Mouse (Mus musculus) kidney, embryonic 15.5 days (tissue): ENCODE measurements at regions not wholly inside any gene's neighbourhood (a gene's known extent, or its start where the extent isn't known, plus 50 kb on each side); places are given as distances from the start of the nearest gene placed in this dataset.
"Not testable (repeated sequence)": the region's sequence is repeated elsewhere in the genome, so short reads cannot be mapped to it uniquely, and the experiment has no call there.

Experiments used
- ATAC-seq: fragments of 200-750 bp; cut with Nextera tagmentation; replicated peaks from 2 replicates; pipeline ENCODE4 v1.8.0; 2017; ENCODE audit warnings: moderate TSS enrichment; ENCODE audit not compliant: low FRiP score
- H3K27ac ChIP-seq: fragments of 300-500 bp; sonication (generic); 2 replicates; pipeline ENCODE4 v1.5.1; 2015; ENCODE audit warnings: mild to moderate bottlenecking, inconsistent platforms
- H3K27me3 ChIP-seq: fragments of 300-500 bp; sonication (generic); 2 replicates; pipeline ENCODE4 v1.6.1; 2015; ENCODE audit warnings: inconsistent platforms
- H3K36me3 ChIP-seq: fragments of 300-500 bp; sonication (generic); 2 replicates; pipeline ENCODE4 v1.6.1; 2015; ENCODE audit warnings: inconsistent platforms
- H3K4me1 ChIP-seq: fragments of 300-500 bp; sonication (generic); 2 replicates; pipeline ENCODE4 v1.6.1; 2015; ENCODE audit warnings: inconsistent platforms
- H3K4me2 ChIP-seq: fragments of 300-500 bp; sonication (generic); 2 replicates; pipeline ENCODE4 v1.6.1; 2015; ENCODE audit warnings: moderate library complexity, mild to moderate bottlenecking, inconsistent platforms
- H3K4me3 ChIP-seq: fragments of 300-500 bp; sonication (generic); replicated peaks from 2 replicates; pipeline ENCODE4 v1.5.1; 2015; ENCODE audit warnings: mild to moderate bottlenecking, inconsistent platforms
- H3K9ac ChIP-seq: fragments of 300-500 bp; sonication (generic); 2 replicates; pipeline ENCODE4 v1.6.1; 2015; ENCODE audit warnings: mild to moderate bottlenecking, inconsistent platforms
- H3K9me3 ChIP-seq: fragments of 300-500 bp; sonication (generic); replicated peaks from 2 replicates; pipeline ENCODE4 v1.6.1; 2016; ENCODE audit warnings: inconsistent platforms
- whole genome bisulfite sequencing: fragments of 180-500 bp; shearing (Covaris S2); methylation state at CpG from one replicate; pipeline ENCODE4 v1.1.7; 2015; ENCODE audit warnings: mixed read lengths; 5-methylcytosine and 5-hydroxymethylcytosine counted together

- ATAC-seq = peak; percentile 6; the same call in 1 of the 2 replicates
- Histone ChIP-seq H3K36me3 (no peaks in the 10 kb centered on the region), H3K9me3 (no peaks in the 10 kb centered on the region), H3K4me3 (no peak overlapping the region), H3K4me2 (no peak overlapping the region), H3K27me3 (no peaks in the 10 kb centered on the region), H3K4me1 (no peaks in the 10 kb centered on the region), H3K9ac (no peak overlapping the region), H3K27ac (no peak overlapping the region)
- 87% methylated on average over 11 of the region's 11 CpGs for WGBS
Measured at GRCm38 (mm10) chr6:24384193-24384888, 130.5 kb downstream of the Iqub start.

- no peaks in the 10 kb centered on the region for H3K27me3 ChIP-seq
- no peak for ATAC-seq
- no peaks in the 10 kb centered on the region for H3K4me1 ChIP-seq
- H3K36me3 ChIP-seq = no peaks in the 10 kb centered on the region
- WGBS = 37% methylated on average over 2 of the region's 2 CpGs
- no peak overlapping the region for H3K4me2 ChIP-seq
- H3K9me3 ChIP-seq = no peaks in the 10 kb centered on the region
- no peak overlapping the region for H3K4me3 ChIP-seq
- H3K9ac ChIP-seq = no peak overlapping the region
- H3K27ac ChIP-seq = no peak overlapping the region
Measured at GRCm38 (mm10) chr6:24379859-24380258, 135.0 kb downstream of the Iqub start.

GRCm38 (mm10) chr6:24376728-24377127 is 138.1 kb downstream of the Iqub start:
- H3K9ac ChIP-seq = no peak overlapping the region
- no peaks in the 10 kb centered on the region for H3K27me3 ChIP-seq
- no peaks in the 10 kb centered on the region for H3K9me3 ChIP-seq
- no peak overlapping the region for H3K4me3 ChIP-seq
- ATAC-seq = no peak
- H3K27ac ChIP-seq = no peak overlapping the region
- no peaks in the 10 kb centered on the region for H3K36me3 ChIP-seq
- 85% methylated on average over 4 of the region's 4 CpGs for WGBS
- no peak overlapping the region for H3K4me2 ChIP-seq
- H3K4me1 ChIP-seq = no peaks in the 10 kb centered on the region

- Histone ChIP-seq H3K27ac (no peak overlapping the region), H3K36me3 (no peaks in the 10 kb centered on the region), H3K4me2 (no peak overlapping the region), H3K27me3 (no peaks in the 10 kb centered on the region), H3K9ac (no peak overlapping the region), H3K9me3 (no peaks in the 10 kb centered on the region), H3K4me1 (no peaks in the 10 kb centered on the region), H3K4me3 (no peak overlapping the region)
- 87% methylated on average over 6 of the region's 6 CpGs for WGBS
- no peak for ATAC-seq
Measured at GRCm38 (mm10) chr6:24373161-24373560, 141.7 kb downstream of the Iqub start.

GRCm38 (mm10) chr6:24371680-24372079 is 143.2 kb downstream of the Iqub start:
- H3K27me3 ChIP-seq = no peaks in the 10 kb centered on the region
- 51% methylated on average over 1 of the region's 1 CpGs for WGBS
- no peaks in the 10 kb centered on the region for H3K4me1 ChIP-seq
- no peak overlapping the region for H3K9ac ChIP-seq
- no peak overlapping the region for H3K27ac ChIP-seq
- H3K4me2 ChIP-seq = no peak overlapping the region
- H3K9me3 ChIP-seq = no peaks in the 10 kb centered on the region
- peak; percentile 79 for ATAC-seq
- H3K36me3 ChIP-seq = no peaks in the 10 kb centered on the region
- no peak overlapping the region for H3K4me3 ChIP-seq

GRCm38 (mm10) chr6:24350882-24351281 is 164.0 kb downstream of the Iqub start:
- H3K27ac ChIP-seq = no peak overlapping the region
- WGBS = 16% methylated on average over 5 of the region's 5 CpGs
- H3K4me3 ChIP-seq = no peak overlapping the region
- peaks cover 16% of the 10 kb centered on the region for H3K4me1 ChIP-seq
- no peak overlapping the region for H3K4me2 ChIP-seq
- H3K36me3 ChIP-seq = no peaks in the 10 kb centered on the region
- H3K9ac ChIP-seq = no peak overlapping the region
- peak; percentile 72 for ATAC-seq
- no peaks in the 10 kb centered on the region for H3K27me3 ChIP-seq
- no peaks in the 10 kb centered on the region for H3K9me3 ChIP-seq

- peak overlapping the region; percentile 44 for H3K4me2 ChIP-seq
- no peak overlapping the region for H3K9ac ChIP-seq
- H3K36me3 ChIP-seq = no peaks in the 10 kb centered on the region
- H3K27me3 ChIP-seq = no peaks in the 10 kb centered on the region
- H3K9me3 ChIP-seq = no peaks in the 10 kb centered on the region
- peak overlapping the region; percentile 84 for H3K27ac ChIP-seq
- WGBS = 33% methylated on average over 8 of the region's 8 CpGs
- H3K4me3 ChIP-seq = 0 out of 2 replicates have a peak overlapping the region, but pooled peaks have one; percentile 10
- peaks cover 16% of the 10 kb centered on the region for H3K4me1 ChIP-seq
- ATAC-seq = no peak; the same call in 1 of the 2 replicates
Measured at GRCm38 (mm10) chr6:24348481-24349062, 166.3 kb downstream of the Iqub start.

- H3K4me2 ChIP-seq = peak overlapping the region; percentile 44
- WGBS = 16% methylated on average over 13 of the region's 13 CpGs
- no peaks in the 10 kb centered on the region for H3K27me3 ChIP-seq
- H3K4me3 ChIP-seq = 0 out of 2 replicates have a peak overlapping the region, but pooled peaks have one; percentile 10
- peaks cover 16% of the 10 kb centered on the region for H3K4me1 ChIP-seq
- H3K27ac ChIP-seq = peak overlapping the region; percentile 84
- no peaks in the 10 kb centered on the region for H3K36me3 ChIP-seq
- no peak overlapping the region for H3K9ac ChIP-seq
- ATAC-seq = peak; percentile 94
- no peaks in the 10 kb centered on the region for H3K9me3 ChIP-seq
Measured at GRCm38 (mm10) chr6:24347745-24348480, 167.0 kb downstream of the Iqub start.

- Histone ChIP-seq H3K36me3 (no peaks in the 10 kb centered on the region), H3K4me3 (no peak overlapping the region), H3K4me2 (no peak overlapping the region), H3K27ac (no peak overlapping the region), H3K9me3 (no peaks in the 10 kb centered on the region), H3K9ac (no peak overlapping the region), H3K27me3 (no peaks in the 10 kb centered on the region), H3K4me1 (peaks cover 5% of the 10 kb centered on the region; the same call in 1 of the 2 replicates)
- no peak for ATAC-seq
Measured at GRCm38 (mm10) chr6:24342471-24342870, 172.4 kb downstream of the Iqub start.

- Histone ChIP-seq H3K9ac (no peak overlapping the region), H3K27ac (no peak overlapping the region), H3K27me3 (no peaks in the 10 kb centered on the region), H3K9me3 (no peaks in the 10 kb centered on the region), H3K36me3 (no peaks in the 10 kb centered on the region), H3K4me2 (no peak overlapping the region), H3K4me1 (peaks cover 5% of the 10 kb centered on the region; the same call in 1 of the 2 replicates), H3K4me3 (no peak overlapping the region)
- no peak for ATAC-seq
- 90% methylated on average over 2 of the region's 2 CpGs for WGBS
Measured at GRCm38 (mm10) chr6:24342056-24342455, 172.8 kb downstream of the Iqub start.

GRCm38 (mm10) chr6:24340107-24340506 is 172.2 kb upstream of the Slc13a1 start:
- WGBS = 59% methylated on average over 4 of the region's 4 CpGs
- H3K4me2 ChIP-seq, H3K4me3 ChIP-seq, H3K4me1 ChIP-seq, H3K9me3 ChIP-seq, H3K27ac ChIP-seq, H3K27me3 ChIP-seq, H3K36me3 ChIP-seq, ATAC-seq, H3K9ac ChIP-seq: not testable (repeated sequence)

GRCm38 (mm10) chr6:24325215-24325614 is 157.3 kb upstream of the Slc13a1 start:
- H3K4me1 ChIP-seq = no peaks in the 10 kb centered on the region
- no peaks in the 10 kb centered on the region for H3K27me3 ChIP-seq
- H3K4me3 ChIP-seq = no peak overlapping the region
- H3K9ac ChIP-seq = no peak overlapping the region
- no peak overlapping the region for H3K4me2 ChIP-seq
- H3K27ac ChIP-seq = no peak overlapping the region
- no peaks in the 10 kb centered on the region for H3K9me3 ChIP-seq
- no peaks in the 10 kb centered on the region for H3K36me3 ChIP-seq
- peak; percentile 48; the same call in 1 of the 2 replicates for ATAC-seq
